Mouse (Mus musculus): ENCODE measurements at regions not wholly inside any gene's neighbourhood (a gene's known extent, or its start where the extent isn't known, plus 50 kb on each side); places are given as distances from the start of the nearest gene placed in this dataset.

GRCm38 (mm10) chr9:46610101-46611005 is 290.6 kb upstream of the 4931429L15Rik start:
- no peak for TF ChIP-seq USF1 (IDR thresholded peaks at IDR 0.05; ENCODE audit: low read depth)
- no peak for TF ChIP-seq MYOD1 (IDR thresholded peaks at IDR 0.05; ENCODE audit: control insufficient read depth, insufficient read length, low read depth)
- no peak for TF ChIP-seq CEBPB (IDR thresholded peaks at IDR 0.05; ENCODE audit: low read depth)
- no peak for TF ChIP-seq MAX (IDR thresholded peaks at IDR 0.05)
- no peak for TF ChIP-seq CTCF (IDR thresholded peaks at IDR 0.05; ENCODE audit: control insufficient read depth, insufficient read depth, insufficient read length)
- TF ChIP-seq FOSL1 (IDR thresholded peaks at IDR 0.05; ENCODE audit: insufficient read depth, low read length, poor library complexity, severe bottlenecking), result no peak
- no peak for TF ChIP-seq MYOG (IDR thresholded peaks at IDR 0.05; ENCODE audit: control insufficient read depth, extremely low read depth, insufficient read length)
- H3K36me3 ChIP-seq (ENCODE audit: control insufficient read depth, insufficient read depth), result no peaks in the 10 kb centered on the region
- H3K4me3 ChIP-seq (ENCODE audit: insufficient read depth, poor library complexity, severe bottlenecking), result no peak overlapping the region
- H3K79me3 ChIP-seq (ENCODE audit: low read depth), result no peaks in the 10 kb centered on the region
- H3K27me3 ChIP-seq (ENCODE audit: control insufficient read depth, insufficient read depth, insufficient read length), result no peaks in the 10 kb centered on the region
- H3K79me2 ChIP-seq (ENCODE audit: control insufficient read depth, insufficient read depth), result no peaks in the 10 kb centered on the region
- H3ac ChIP-seq (ENCODE audit: control insufficient read depth, insufficient read length, low read depth), result no peak overlapping the region

GRCm38 (mm10) chr9:46608695-46609094 is 288.9 kb upstream of the 4931429L15Rik start:
- H3ac ChIP-seq (ENCODE audit: control insufficient read depth, insufficient read length, low read depth), result no peak overlapping the region
- no peaks in the 10 kb centered on the region for H3K27me3 ChIP-seq (ENCODE audit: control insufficient read depth, insufficient read depth, insufficient read length)
- no peaks in the 10 kb centered on the region for H3K36me3 ChIP-seq (ENCODE audit: control insufficient read depth, insufficient read depth)
- no peaks in the 10 kb centered on the region for H3K79me3 ChIP-seq (ENCODE audit: low read depth)
- H3K79me2 ChIP-seq (ENCODE audit: control insufficient read depth, insufficient read depth), result no peaks in the 10 kb centered on the region
- no peak overlapping the region for H3K4me3 ChIP-seq (ENCODE audit: insufficient read depth, poor library complexity, severe bottlenecking)
- TF ChIP-seq MAX (IDR thresholded peaks at IDR 0.05) (no peak), USF1 (IDR thresholded peaks at IDR 0.05; ENCODE audit: low read depth) (no peak), FOSL1 (IDR thresholded peaks at IDR 0.05; ENCODE audit: insufficient read depth, low read length, poor library complexity, severe bottlenecking) (no peak), CEBPB (IDR thresholded peaks at IDR 0.05; ENCODE audit: low read depth) (no peak), MYOD1 (IDR thresholded peaks at IDR 0.05; ENCODE audit: control insufficient read depth, insufficient read length, low read depth) (no peak), CTCF (IDR thresholded peaks at IDR 0.05; ENCODE audit: control insufficient read depth, insufficient read depth, insufficient read length) (no peak), MYOG (IDR thresholded peaks at IDR 0.05; ENCODE audit: control insufficient read depth, extremely low read depth, insufficient read length) (no peak)

GRCm38 (mm10) chr9:46600803-46601202 is 281.0 kb upstream of the 4931429L15Rik start:
- Histone ChIP-seq H3K4me3 (ENCODE audit: insufficient read depth, poor library complexity, severe bottlenecking) (no peak overlapping the region), H3K36me3 (ENCODE audit: control insufficient read depth, insufficient read depth) (no peaks in the 10 kb centered on the region), H3K79me3 (ENCODE audit: low read depth) (no peaks in the 10 kb centered on the region), H3K27me3 (ENCODE audit: control insufficient read depth, insufficient read depth, insufficient read length) (no peaks in the 10 kb centered on the region), H3K79me2 (ENCODE audit: control insufficient read depth, insufficient read depth) (no peaks in the 10 kb centered on the region), H3ac (ENCODE audit: control insufficient read depth, insufficient read length, low read depth) (no peak overlapping the region)
- TF ChIP-seq CEBPB (IDR thresholded peaks at IDR 0.05; ENCODE audit: low read depth) (no peak), CTCF (IDR thresholded peaks at IDR 0.05; ENCODE audit: control insufficient read depth, insufficient read depth, insufficient read length) (no peak), USF1 (IDR thresholded peaks at IDR 0.05; ENCODE audit: low read depth) (no peak), MAX (IDR thresholded peaks at IDR 0.05) (no peak), MYOD1 (IDR thresholded peaks at IDR 0.05; ENCODE audit: control insufficient read depth, insufficient read length, low read depth) (no peak), FOSL1 (IDR thresholded peaks at IDR 0.05; ENCODE audit: insufficient read depth, low read length, poor library complexity, severe bottlenecking) (no peak), MYOG (IDR thresholded peaks at IDR 0.05; ENCODE audit: control insufficient read depth, extremely low read depth, insufficient read length) (no peak)

GRCm38 (mm10) chr9:46599931-46600708 is 280.3 kb upstream of the 4931429L15Rik start:
- TF ChIP-seq USF1 (IDR thresholded peaks at IDR 0.05; ENCODE audit: low read depth) (no peak), CEBPB (IDR thresholded peaks at IDR 0.05; ENCODE audit: low read depth) (no peak), MYOD1 (IDR thresholded peaks at IDR 0.05; ENCODE audit: control insufficient read depth, insufficient read length, low read depth) (no peak)
- Histone ChIP-seq H3K79me2 (ENCODE audit: control insufficient read depth, insufficient read depth) (no peaks in the 10 kb centered on the region), H3K27me3 (ENCODE audit: control insufficient read depth, insufficient read depth, insufficient read length) (no peaks in the 10 kb centered on the region), H3K4me3 (ENCODE audit: insufficient read depth, poor library complexity, severe bottlenecking) (no peak overlapping the region), H3ac (ENCODE audit: control insufficient read depth, insufficient read length, low read depth) (no peak overlapping the region), H3K79me3 (ENCODE audit: low read depth) (no peaks in the 10 kb centered on the region), H3K36me3 (ENCODE audit: control insufficient read depth, insufficient read depth) (no peaks in the 10 kb centered on the region)

- no peaks in the 10 kb centered on the region for H3K27me3 ChIP-seq (ENCODE audit: control insufficient read depth, insufficient read depth, insufficient read length)
- H3K79me3 ChIP-seq (ENCODE audit: low read depth), result no peaks in the 10 kb centered on the region
- H3K79me2 ChIP-seq (ENCODE audit: control insufficient read depth, insufficient read depth), result no peaks in the 10 kb centered on the region
- H3K4me3 ChIP-seq (ENCODE audit: insufficient read depth, poor library complexity, severe bottlenecking), result no peak overlapping the region
- H3K36me3 ChIP-seq (ENCODE audit: control insufficient read depth, insufficient read depth), result no peaks in the 10 kb centered on the region
- TF ChIP-seq FOSL1 (IDR thresholded peaks at IDR 0.05; ENCODE audit: insufficient read depth, low read length, poor library complexity, severe bottlenecking), result no peak
- TF ChIP-seq USF1 (IDR thresholded peaks at IDR 0.05; ENCODE audit: low read depth), result no peak
- no peak for TF ChIP-seq CTCF (IDR thresholded peaks at IDR 0.05; ENCODE audit: control insufficient read depth, insufficient read depth, insufficient read length)
- H3ac ChIP-seq (ENCODE audit: control insufficient read depth, insufficient read length, low read depth), result no peak overlapping the region
Observed at GRCm38 (mm10) chr9:46598518-46598917, 278.7 kb upstream of the 4931429L15Rik start.
